Mouse (Mus musculus) forebrain, postnatal 0 days (tissue): Measurements from ENCODE around the gene Prdm8. TPM values are rescaled to one million over a fixed set of nuclear protein-coding genes. Genes with fewer than 3 reads are reported as not detected.

ENCODE experiments used
- ATAC-seq: fragments of 200-750 bp; cut with Nextera tagmentation; 2 replicates; pipeline ENCODE4 v1.8.0; 2017; ENCODE audit warnings: mild to moderate bottlenecking, moderate library complexity
- DNase-seq: peaks from one replicate; pipeline ENCODE4 v3.0.0-alpha.2; 2015
- H3K27ac ChIP-seq: fragments of 300-500 bp; sonication (generic); 2 replicates; pipeline ENCODE4 v1.5.1; 2014; ENCODE audit warnings: low read depth, mild to moderate bottlenecking, antibody characterized with exemption, low read length, moderate library complexity, mixed read lengths
- H3K27me3 ChIP-seq: fragments of 300-500 bp; sonication (generic); 2 replicates; pipeline ENCODE4 v1.6.1; 2014; ENCODE audit warnings: mild to moderate bottlenecking, low read length, mixed read lengths; ENCODE audit not compliant: insufficient read depth
- H3K36me3 ChIP-seq: fragments of 300-500 bp; sonication (generic); 2 replicates; pipeline ENCODE4 v1.6.1; 2014; ENCODE audit warnings: mild to moderate bottlenecking, moderate library complexity; ENCODE audit not compliant: insufficient read depth
- H3K4me1 ChIP-seq: fragments of 300-500 bp; sonication (generic); 2 replicates; pipeline ENCODE4 v1.6.1; 2014; ENCODE audit warnings: antibody characterized with exemption; ENCODE audit not compliant: insufficient read depth
- H3K4me2 ChIP-seq: fragments of 300-500 bp; sonication (generic); 2 replicates; pipeline ENCODE4 v1.6.1; 2014; ENCODE audit warnings: low read depth, mild to moderate bottlenecking, moderate library complexity
- H3K4me3 ChIP-seq: fragments of 300-500 bp; sonication (generic); 2 replicates; pipeline ENCODE4 v1.5.1; 2014; ENCODE audit warnings: low read depth, low read length, mixed read lengths
- H3K9ac ChIP-seq: fragments of 300-500 bp; sonication (generic); 2 replicates; pipeline ENCODE4 v1.6.1; 2014; ENCODE audit warnings: mild to moderate bottlenecking
- H3K9me3 ChIP-seq: fragments of 300-500 bp; sonication (generic); 2 replicates; pipeline ENCODE4 v1.6.1; 2016; ENCODE audit warnings: low read length
- CTCF ChIP-seq: sonication (generic); IDR thresholded peaks from 2 replicates; pipeline ENCODE4 v1.5.1; 2016; ENCODE audit warnings: antibody characterized with exemption, control low read depth, low read depth
- WGBS: fragments of 180-500 bp; shearing (Covaris S2); extraction: QIAGEN DNeasy Blood & Tissue Kit; methylation state at CpG from one replicate; pipeline ENCODE4 v1.1.7; 2014; 5-methylcytosine and 5-hydroxymethylcytosine counted together
- polyA plus RNA-seq: library from polyadenylated mRNA; unstranded; fragments of >200 nt; fragmentation: Nextera tagmentation; extraction: Ambion mirVana; gene quantifications from 2 replicates; pipeline ENCODE4 v1.2.1, GENCODE M21; 2015
- total RNA-seq: library from RNA; depleted of rRNA; stranded (reverse); fragments of >200 nt; gene quantifications from 2 replicates; pipeline ENCODE4 v1.2.3, GENCODE M21; 2014

The Prdm8 gene
- total and polyA plus RNA-seq, 2 experiments from 2014 or later = 2.4 to 25.6 TPM

GRCm38 (mm10) chr5:98184971-98185805, 18.2 kb downstream of the Prdm8 start:
- peak overlapping the region; percentile 51 for H3K4me3 ChIP-seq
- peak overlapping the region; percentile 69 for H3K27ac ChIP-seq
- ATAC-seq (peak; percentile 66), DNase-seq (peak; percentile 90)
- peak; percentile 83 for TF ChIP-seq CTCF
- H3K4me1 ChIP-seq = peaks cover 11% of the 10 kb centered on the region; the same call in 1 of the 2 replicates
- H3K9ac ChIP-seq = peak overlapping the region; percentile 55
- WGBS = 2% methylated on average over 58 of the region's 89 CpGs
- peaks cover 42% of the 10 kb centered on the region for H3K27me3 ChIP-seq
- no peaks in the 10 kb centered on the region for H3K36me3 ChIP-seq
- no peaks in the 10 kb centered on the region for H3K9me3 ChIP-seq
- peak overlapping the region; percentile 83 for H3K4me2 ChIP-seq

- no peaks in the 10 kb centered on the region for H3K9me3 ChIP-seq
- peak; percentile 56 for DNase-seq
These were observed 19.1 kb downstream of the Prdm8 start for GRCm38 (mm10) chr5:98185806-98186751.

GRCm38 (mm10) chr5:98189181-98190180, 22.5 kb downstream of the Prdm8 start:
- Histone ChIP-seq H3K36me3 (no peaks in the 10 kb centered on the region), H3K4me2 (peak overlapping the region; percentile 29), H3K4me1 (peaks cover 8% of the 10 kb centered on the region; the same call in 1 of the 2 replicates), H3K4me3 (0 out of 2 replicates have a peak overlapping the region, but pooled peaks have one; percentile 6), H3K9me3 (no peaks in the 10 kb centered on the region), H3K9ac (no peak overlapping the region), H3K27ac (no peak overlapping the region), H3K27me3 (peaks cover 32% of the 10 kb centered on the region)
- TF ChIP-seq CTCF = no peak
- DNase-seq (peak; percentile 64), ATAC-seq (0 out of 2 replicates have a peak, but pooled peaks have one; percentile 12)
- 2% methylated on average over 31 of the region's 31 CpGs for WGBS

More at GRCm38 (mm10) chr5:98185806-98186751, 19.1 kb downstream of the Prdm8 start:
- WGBS = under 1% methylated on average over 75 of the region's 106 CpGs
- Histone ChIP-seq H3K27me3 (peaks cover 42% of the 10 kb centered on the region), H3K27ac (peak overlapping the region; percentile 69), H3K4me2 (peak overlapping the region; percentile 83), H3K36me3 (no peaks in the 10 kb centered on the region), H3K4me3 (peak overlapping the region; percentile 51), H3K9ac (peak overlapping the region; percentile 55), H3K4me1 (peaks cover 10% of the 10 kb centered on the region; the same call in 1 of the 2 replicates)
- TF ChIP-seq CTCF = no peak
- peak; percentile 36 for ATAC-seq

GRCm38 (mm10) chr5:98192295-98192983, 25.4 kb downstream of the Prdm8 start:
- no peak overlapping the region for H3K9ac ChIP-seq
- H3K27ac ChIP-seq = no peak overlapping the region
- DNase-seq (peak; percentile 60), ATAC-seq (no peak)
- peaks cover 24% of the 10 kb centered on the region for H3K27me3 ChIP-seq
- 25% methylated on average over 4 of the region's 4 CpGs for WGBS
- TF ChIP-seq CTCF = peak; percentile 54
- H3K4me2 ChIP-seq = no peak overlapping the region
- H3K9me3 ChIP-seq = no peaks in the 10 kb centered on the region
- peaks cover 8% of the 10 kb centered on the region; the same call in 1 of the 2 replicates for H3K4me1 ChIP-seq
- H3K36me3 ChIP-seq = no peaks in the 10 kb centered on the region
- H3K4me3 ChIP-seq = no peak overlapping the region

GRCm38 (mm10) chr5:98194959-98195358, 28.0 kb downstream of the Prdm8 start:
- Histone ChIP-seq H3K9me3 (no peaks in the 10 kb centered on the region), H3K27ac (no peak overlapping the region), H3K27me3 (peaks cover 6% of the 10 kb centered on the region), H3K4me1 (no peaks in the 10 kb centered on the region), H3K4me3 (no peak overlapping the region), H3K4me2 (no peak overlapping the region), H3K9ac (no peak overlapping the region), H3K36me3 (no peaks in the 10 kb centered on the region)
- WGBS = 95% methylated on average over 1 of the region's 1 CpGs
- no peak for ATAC-seq
- no peak for DNase-seq
- TF ChIP-seq CTCF = peak; percentile 39
